Mouse (Mus musculus): Measurements from ENCODE around the gene Wdr5b.

Gene Wdr5b

GRCm38 (mm10) chr16:36071071-36071449, 30.1 kb downstream of the Wdr5b start:
- in situ Hi-C loops (cut with MseI, MboI) = no loop called here

GRCm38 (mm10) chr16:36071450-36072379, 30.7 kb downstream of the Wdr5b start, which contains the start of the genes Fam162a and Ccdc58:
Gene Fam162a (minus strand): TSS chr16:36071594.
Gene Ccdc58 (plus strand): TSS chr16:36071685.
- in situ Hi-C loops (cut with MseI, MboI) = no loop called here

GRCm38 (mm10) chr16:36072410-36073011, 31.5 kb downstream of the Wdr5b start:
- in situ Hi-C loops (cut with MseI, MboI) = no loop called here

- in situ Hi-C loops (cut with MseI, MboI) = loop anchor here (25.0 kb wide), 1 partner anchor 388 kb away; the partner anchor contains the start of gene Stfa3 (in 2 of the 2)
These were observed 33.8 kb downstream of the Wdr5b start for GRCm38 (mm10) chr16:36074772-36075171.

- in situ Hi-C loops (cut with MseI, MboI) = loop anchor here (25.0 kb wide), 1 partner anchor 382 kb away; the partner anchor contains the start of gene Stfa3 (in 2 of the 2)
These were observed 38.9 kb downstream of the Wdr5b start for GRCm38 (mm10) chr16:36079916-36080315.

GRCm38 (mm10) chr16:36087846-36088245, 46.9 kb downstream of the Wdr5b start:
- in situ Hi-C loops (cut with MseI, MboI) = loop anchor here (25.0 kb wide), 1 partner anchor 374 kb away; the partner anchor contains the start of gene Stfa3 (in 2 of the 2)

- in situ Hi-C loops (cut with MseI, MboI) = loop anchor here (25.0 kb wide), 1 partner anchor 373 kb away; the partner anchor contains the start of gene Stfa3 (in 2 of the 2)
These were observed 48.1 kb downstream of the Wdr5b start for GRCm38 (mm10) chr16:36089065-36089464.

GRCm38 (mm10) chr16:36089850-36090616, 49.0 kb downstream of the Wdr5b start:
- in situ Hi-C loops (cut with MseI, MboI) = loop anchor here (25.0 kb wide), 1 partner anchor 372 kb away; the partner anchor contains the start of gene Stfa3 (in 2 of the 2)

- in situ Hi-C loops (cut with MseI, MboI) = loop anchor here (25.0 kb wide), 1 partner anchor 371 kb away; the partner anchor contains the start of gene Stfa3 (in 2 of the 2)
These were observed 50.0 kb downstream of the Wdr5b start for GRCm38 (mm10) chr16:36090785-36091509.

Measured in mouse trophoblast stem cell (cell line).